Comparison of ENCODE assay signal across 8 mouse cellular contexts in genomic region chr2:153070762-153071490, GRCm38 (mm10). TPM values are rescaled to one million over a fixed set of nuclear protein-coding genes. Genes with fewer than 3 reads are reported as not detected.
DNase-seq lines count a peak whose midpoint lies in the region; ATAC-seq and TF ChIP-seq lines count a peak whose summit lies in the region.

No protein-coding gene starts in this region.

- peak; percentile 50 for DNase-seq in left cerebral cortex, postnatal 4 days
- no peak for DNase-seq in left cerebral cortex, postnatal 25 days (ENCODE audit: low spot score in 2 of 2)
- DNase-seq in forebrain, embryonic 14.5 days (ENCODE audit: low spot score), result peak; percentile 37
- DNase-seq in lung, postnatal 25 days (ENCODE audit: low spot score), result peak; percentile 22
- no peak for DNase-seq in layer of hippocampus, postnatal 14 days (ENCODE audit: low spot score in 2 of 2)
- no peak for DNase-seq in natural killer cell, adult 2 months (ENCODE audit: low spot score in 2 of 2)
- DNase-seq in thymus, adult 2 months, result no peak

- H3K4me2 ChIP-seq in forebrain, embryonic 14.5 days (ENCODE audit: low read length), result no peak overlapping the region

- TF ChIP-seq POLR2A in bone marrow macrophage, adult 2 months (IDR thresholded peaks at IDR 0.05; ENCODE audit: borderline replicate concordance, low read depth, low read length), result no peak
- TF ChIP-seq POLR2A in thymus, adult 2 months (IDR thresholded peaks at IDR 0.05; ENCODE audit: control insufficient read depth, extremely low read depth, insufficient read depth, low read length, poor library complexity), result no peak

- ATAC-seq in forebrain, embryonic 14.5 days, result no peak; the same call in 1 of the 2 replicates

- H3K4me1 ChIP-seq in bone marrow macrophage, adult 2 months (ENCODE audit: control insufficient read depth, insufficient read depth, low read length), result peaks cover under 1% of the 10 kb centered on the region
- H3K4me1 ChIP-seq in forebrain, embryonic 14.5 days (ENCODE audit: control insufficient read depth, insufficient read depth, low read length), result peaks cover 6% of the 10 kb centered on the region
- H3K4me1 ChIP-seq in thymus, adult 2 months (replicated peaks; ENCODE audit: control insufficient read depth, insufficient read depth, low read length), result no peaks in the 10 kb centered on the region

- no peak overlapping the region for H3K9ac ChIP-seq in forebrain, embryonic 14.5 days (ENCODE audit: low read length)

- no peaks in the 10 kb centered on the region for H3K36me3 ChIP-seq in forebrain, embryonic 14.5 days (ENCODE audit: control insufficient read depth, insufficient read depth, low read length)
- no peaks in the 10 kb centered on the region for H3K36me3 ChIP-seq in thymus, adult 2 months (ENCODE audit: control insufficient read depth, insufficient read depth, low read length)

- H3K4me3 ChIP-seq in bone marrow macrophage, adult 2 months (ENCODE audit: insufficient read depth, low read length), result no peak overlapping the region
- no peak overlapping the region for H3K4me3 ChIP-seq in forebrain, embryonic 14.5 days (ENCODE audit: low read depth, low read length)
- H3K4me3 ChIP-seq in thymus, adult 2 months (ENCODE audit: control insufficient read depth, insufficient read depth, low read length), result no peak overlapping the region

- 6% methylated on average over 23 of the region's 23 CpGs for whole genome bisulfite sequencing in forebrain, embryonic 14.5 days
- WGBS in thymus, adult 2 months, result 86% methylated on average over 23 of the region's 23 CpGs

- intact Hi-C loops in left cerebral cortex, postnatal 4 days (cut with DNase I), result no loop called here
- intact Hi-C loops in left cerebral cortex, postnatal 25 days (cut with DNase I), result no loop called here

- peaks cover 37% of the 10 kb centered on the region for H3K27me3 ChIP-seq in forebrain, embryonic 14.5 days (replicated peaks; ENCODE audit: control insufficient read depth, insufficient read depth, low read length)
- H3K27me3 ChIP-seq in thymus, adult 2 months (ENCODE audit: control insufficient read depth, insufficient read depth, low read length), result no peaks in the 10 kb centered on the region

- TF ChIP-seq CTCF in bone marrow macrophage, adult 2 months (IDR thresholded peaks at IDR 0.05; ENCODE audit: low read depth, low read length), result peak; percentile 58
- no peak for TF ChIP-seq CTCF in thymus, adult 2 months (IDR thresholded peaks at IDR 0.05; ENCODE audit: borderline replicate concordance, control insufficient read depth, extremely low read depth, insufficient read depth, low read length, poor library complexity)

- H3K27ac ChIP-seq in bone marrow macrophage, adult 2 months (ENCODE audit: insufficient read depth, low read depth, low read length), result no peak overlapping the region
- H3K27ac ChIP-seq in forebrain, embryonic 14.5 days (ENCODE audit: low read depth, low read length), result no peak overlapping the region
- no peak overlapping the region for H3K27ac ChIP-seq in thymus, adult 2 months (ENCODE audit: control insufficient read depth, insufficient read depth, low read length)

- H3K9me3 ChIP-seq in forebrain, embryonic 14.5 days (replicated peaks; ENCODE audit: control insufficient read depth, low read length), result no peaks in the 10 kb centered on the region

RNA-seq across cellular contexts. Expression of gene Ccm2l, which starts 5.2 kb away (rescaled TPM):
- 1 to 10 TPM; 3.0 to 4.7 TPM for total RNA-seq in left cerebral cortex, postnatal 4 days (2021)
- total RNA-seq in left cerebral cortex, postnatal 25 days (2021), result 1 to 10 TPM; 4.9 to 5.5 TPM
- not detected in 2 replicates for polyA plus RNA-seq in bone marrow macrophage, adult 2 months (2012; ENCODE audit: insufficient read depth, insufficient read length, missing spikeins)
- 0.77 and 1.1 TPM in 2 replicates for polyA plus RNA-seq in forebrain, embryonic 14.5 days (2014; fragmentation: Nextera tagmentation; extraction: Ambion mirVana)
- total RNA-seq in layer of hippocampus, postnatal 14 days (2021), result 1 to 10 TPM; 5.5 to 7.4 TPM
- polyA plus RNA-seq in thymus, adult 2 months (2012; rRNA removed), result 4.9 and 9.2 TPM in 2 replicates

RNA-seq across cellular contexts. Expression of gene Hck, which starts 37.3 kb away (rescaled TPM):
- 1 to 10 TPM; 3.6 to 3.8 TPM for total RNA-seq in left cerebral cortex, postnatal 4 days (2021)
- 1 to 10 TPM; 2.1 to 2.5 TPM for total RNA-seq in left cerebral cortex, postnatal 25 days (2021)
- 128 and 146 TPM in 2 replicates for polyA plus RNA-seq in bone marrow macrophage, adult 2 months (2012; ENCODE audit: insufficient read depth, insufficient read length, missing spikeins)
- 1.2 and 1.9 TPM in 2 replicates for polyA plus RNA-seq in forebrain, embryonic 14.5 days (2014; fragmentation: Nextera tagmentation; extraction: Ambion mirVana)
- 1 to 10 TPM; 2.2 to 2.4 TPM for total RNA-seq in layer of hippocampus, postnatal 14 days (2021)
- 14.6 and 22.1 TPM in 2 replicates for polyA plus RNA-seq in thymus, adult 2 months (2012; rRNA removed)

RNA-seq across cellular contexts. Expression of gene Xkr7, which starts 39.3 kb away (rescaled TPM):
- 10 to 100 TPM; 23.2 to 23.4 TPM for total RNA-seq in left cerebral cortex, postnatal 4 days (2021)
- 1 to 10 TPM; 4.3 to 5.7 TPM for total RNA-seq in left cerebral cortex, postnatal 25 days (2021)
- not detected in 2 replicates for polyA plus RNA-seq in bone marrow macrophage, adult 2 months (2012; ENCODE audit: insufficient read depth, insufficient read length, missing spikeins)
- 0.87 and 1.0 TPM in 2 replicates for polyA plus RNA-seq in forebrain, embryonic 14.5 days (2014; fragmentation: Nextera tagmentation; extraction: Ambion mirVana)
- total RNA-seq in layer of hippocampus, postnatal 14 days (2021), result 1 to 10 TPM; 3.3 TPM
- 0.06 and 0.16 TPM in 2 replicates for polyA plus RNA-seq in thymus, adult 2 months (2012; rRNA removed)

RNA-seq across cellular contexts. Expression of gene Pdrg1, which starts 55.7 kb away (rescaled TPM):
- total RNA-seq in left cerebral cortex, postnatal 4 days (2021), result 10 to 100 TPM; 91.7 to 92.5 TPM
- total RNA-seq in left cerebral cortex, postnatal 25 days (2021), result 10 to 100 TPM; 50.7 to 51.4 TPM
- polyA plus RNA-seq in bone marrow macrophage, adult 2 months (2012; ENCODE audit: insufficient read depth, insufficient read length, missing spikeins), result 52.8 and 79.8 TPM in 2 replicates
- 108 and 118 TPM in 2 replicates for polyA plus RNA-seq in forebrain, embryonic 14.5 days (2014; fragmentation: Nextera tagmentation; extraction: Ambion mirVana)
- total RNA-seq in layer of hippocampus, postnatal 14 days (2021), result 10 to 100 TPM; 34.0 to 37.4 TPM
- 68.0 and 93.1 TPM in 2 replicates for polyA plus RNA-seq in thymus, adult 2 months (2012; rRNA removed)

Comparison
In these comparisons a context has a peak if more than half of its experiments do, and no peak if none do; other contexts are left out.
1. DNase-seq: peak in left cerebral cortex, postnatal 4 days (single experiment), forebrain, embryonic 14.5 days (single experiment) and lung, postnatal 25 days (single experiment); none in left cerebral cortex, postnatal 25 days (0 of 2), layer of hippocampus, postnatal 14 days (0 of 2), natural killer cell, adult 2 months (0 of 2) and thymus, adult 2 months (single experiment).